ENCODE assay signal across 23 mouse cellular contexts in genomic region chr13:103065437-103065836, GRCm38 (mm10).
DNase-seq lines count a peak whose midpoint lies in the region; ATAC-seq and TF ChIP-seq lines count a peak whose summit lies in the region.
"Had no signal": no experiment of that assay in that cellular context is flagged by ENCODE, and none has a peak within 500 bp of the region (broad histone marks: within the 10 kb centered on the region; RNA-seq: fewer than 3 reads in every experiment).

No protein-coding gene starts in this region.

- no peak for TF ChIP-seq CTCF in brain, embryonic 14.5 days (IDR thresholded peaks at IDR 0.05; ENCODE audit: borderline replicate concordance, extremely low read depth, insufficient read depth, insufficient read length)

- WGBS in heart, embryonic 12.5 days, result 65% methylated on average over 7 of the region's 7 CpGs
- WGBS in midbrain, embryonic 11.5 days, result 32% methylated on average over 7 of the region's 7 CpGs
- 28% methylated on average over 7 of the region's 7 CpGs for WGBS in midbrain, embryonic 13.5 days
- WGBS in midbrain, embryonic 14.5 days, result 18% methylated on average over 7 of the region's 7 CpGs

- H3K4me2 ChIP-seq in heart, embryonic 12.5 days, result peak overlapping the region; percentile 24; the same call in 1 of the 2 replicates
- no peak overlapping the region for H3K4me2 ChIP-seq in midbrain, embryonic 11.5 days
- no peak overlapping the region for H3K4me2 ChIP-seq in midbrain, embryonic 13.5 days (replicated peaks)
- no peak overlapping the region for H3K4me2 ChIP-seq in midbrain, embryonic 14.5 days (ENCODE audit: low read length)
- H3K4me2 ChIP-seq: limb, embryonic 13.5 days; liver, embryonic 13.5 days; lung, embryonic 14.5 days; neural tube, embryonic 12.5 days had no signal

- TF ChIP-seq POLR2A in brain, embryonic 14.5 days (IDR thresholded peaks at IDR 0.05; ENCODE audit: borderline replicate concordance, extremely low read depth, insufficient read depth, insufficient read length, poor library complexity, severe bottlenecking), result no peak

- no peak overlapping the region for H3K4me3 ChIP-seq in heart, embryonic 12.5 days
- H3K4me3 ChIP-seq in midbrain, embryonic 11.5 days (ENCODE audit: low read depth, low read length), result no peak overlapping the region
- no peak overlapping the region for H3K4me3 ChIP-seq in midbrain, embryonic 13.5 days (replicated peaks)
- H3K4me3 ChIP-seq in midbrain, embryonic 14.5 days (replicated peaks; ENCODE audit: low read depth, low read length), result no peak overlapping the region
- H3K4me3 ChIP-seq: forebrain, embryonic 10.5 days; limb, embryonic 13.5 days; liver, embryonic 13.5 days; neural tube, embryonic 12.5 days had no signal

- DNase-seq in heart, postnatal 25 days (ENCODE audit: low spot score), result no peak
- peak; percentile 83 for DNase-seq in midbrain, embryonic 11.5 days (ENCODE audit: low spot score, missing footprints)
- peak; percentile 30 for DNase-seq in brain, embryonic 14.5 days (ENCODE audit: low read depth)
- DNase-seq in midbrain, embryonic 14.5 days, result peak; percentile 31
- DNase-seq in frontal cortex, postnatal 25 days (ENCODE audit: low spot score in 2 of 2), result no peak
- DNase-seq in frontal cortex, postnatal 36 days (ENCODE audit: low spot score in 2 of 2), result no peak
- DNase-seq: adrenal gland, adult 8-10 months; cerebellum, postnatal 14 days; gastrocnemius, postnatal 10 days; heart, postnatal 10 days; kidney, adult 11 months; liver, embryonic 13.5 days; lung, embryonic 14.5 days; lung, postnatal 36 days; right cerebral cortex, adult 18-20 months; thymus, postnatal 36 days had no signal

- H3K9me3 ChIP-seq in heart, embryonic 12.5 days (replicated peaks), result no peaks in the 10 kb centered on the region
- H3K9me3 ChIP-seq in midbrain, embryonic 11.5 days (ENCODE audit: control insufficient read depth, low read length), result no peaks in the 10 kb centered on the region
- no peaks in the 10 kb centered on the region for H3K9me3 ChIP-seq in midbrain, embryonic 13.5 days
- H3K9me3 ChIP-seq in midbrain, embryonic 14.5 days (ENCODE audit: control insufficient read depth, low read length), result no peaks in the 10 kb centered on the region
- H3K9me3 ChIP-seq: forebrain, embryonic 10.5 days; limb, embryonic 13.5 days; liver, embryonic 13.5 days; neural tube, embryonic 12.5 days had no signal

- intact Hi-C loops in heart, postnatal 25 days (cut with DNase I), result no loop called here

- no peak for ATAC-seq in heart, embryonic 12.5 days (ENCODE audit: insufficient number of reproducible peaks, low FRiP score)
- ATAC-seq in midbrain, embryonic 11.5 days (ENCODE audit: low FRiP score), result no peak
- ATAC-seq in midbrain, embryonic 13.5 days, result no peak
- no peak for ATAC-seq in midbrain, embryonic 14.5 days (ENCODE audit: low FRiP score, low TSS enrichment)
- ATAC-seq: Patski had no signal

- no peak overlapping the region for H3K9ac ChIP-seq in heart, embryonic 12.5 days
- H3K9ac ChIP-seq in midbrain, embryonic 11.5 days (ENCODE audit: low read length), result no peak overlapping the region
- H3K9ac ChIP-seq in midbrain, embryonic 13.5 days (replicated peaks), result no peak overlapping the region
- H3K9ac ChIP-seq in midbrain, embryonic 14.5 days (replicated peaks; ENCODE audit: low read length), result no peak overlapping the region
- H3K9ac ChIP-seq: limb, embryonic 13.5 days; liver, embryonic 13.5 days; lung, embryonic 14.5 days; neural tube, embryonic 12.5 days had no signal

- H3K27ac ChIP-seq in heart, embryonic 12.5 days (ENCODE audit: poor library complexity, severe bottlenecking), result no peak overlapping the region
- no peak overlapping the region for H3K27ac ChIP-seq in midbrain, embryonic 11.5 days (ENCODE audit: low read depth, low read length)
- H3K27ac ChIP-seq in midbrain, embryonic 13.5 days, result no peak overlapping the region
- no peak overlapping the region for H3K27ac ChIP-seq in midbrain, embryonic 14.5 days (replicated peaks; ENCODE audit: low read depth, low read length)
- H3K27ac ChIP-seq: forebrain, embryonic 10.5 days; kidney, postnatal 0 days; limb, embryonic 13.5 days; liver, embryonic 13.5 days; neural tube, embryonic 12.5 days had no signal

- H3K4me1 ChIP-seq in heart, embryonic 12.5 days (replicated peaks), result peaks cover 30% of the 10 kb centered on the region
- 0 out of 2 replicates have a peak, but pooled peaks cover 3% of the 10 kb centered on the region for H3K4me1 ChIP-seq in midbrain, embryonic 11.5 days (ENCODE audit: control insufficient read depth, insufficient read depth, low read length)
- peaks cover 16% of the 10 kb centered on the region for H3K4me1 ChIP-seq in midbrain, embryonic 13.5 days (replicated peaks)
- H3K4me1 ChIP-seq in midbrain, embryonic 14.5 days (ENCODE audit: control insufficient read depth, insufficient read depth, low read length), result peaks cover 13% of the 10 kb centered on the region
- H3K4me1 ChIP-seq: liver, embryonic 13.5 days; neural tube, embryonic 12.5 days had no signal

- H3K36me3 ChIP-seq in heart, embryonic 12.5 days, result no peaks in the 10 kb centered on the region
- H3K36me3 ChIP-seq in midbrain, embryonic 11.5 days (ENCODE audit: control insufficient read depth, insufficient read depth, low read length), result no peaks in the 10 kb centered on the region
- no peaks in the 10 kb centered on the region for H3K36me3 ChIP-seq in midbrain, embryonic 13.5 days
- no peaks in the 10 kb centered on the region for H3K36me3 ChIP-seq in midbrain, embryonic 14.5 days (ENCODE audit: control insufficient read depth, insufficient read depth, low read length)
- H3K36me3 ChIP-seq: forebrain, embryonic 10.5 days; limb, embryonic 13.5 days; liver, embryonic 13.5 days; neural tube, embryonic 12.5 days had no signal

- no peaks in the 10 kb centered on the region for H3K27me3 ChIP-seq in heart, embryonic 12.5 days (replicated peaks)
- H3K27me3 ChIP-seq in midbrain, embryonic 11.5 days (ENCODE audit: control insufficient read depth, insufficient read depth, low read length), result no peaks in the 10 kb centered on the region
- H3K27me3 ChIP-seq in midbrain, embryonic 13.5 days, result no peaks in the 10 kb centered on the region
- H3K27me3 ChIP-seq in midbrain, embryonic 14.5 days (ENCODE audit: control insufficient read depth, insufficient read depth, low read length), result no peaks in the 10 kb centered on the region; the same call in 1 of the 2 replicates
- H3K27me3 ChIP-seq: limb, embryonic 13.5 days; liver, embryonic 13.5 days; neural tube, embryonic 12.5 days; Patski had no signal

Comparison
In these comparisons a context has a peak if more than half of its experiments do, and no peak if none do; other contexts are left out.
1. DNase-seq: peak in midbrain, embryonic 11.5 days (single experiment), brain, embryonic 14.5 days (single experiment) and midbrain, embryonic 14.5 days (single experiment); none in heart, postnatal 25 days (single experiment), frontal cortex, postnatal 25 days (0 of 2) and frontal cortex, postnatal 36 days (0 of 2).